Mouse (Mus musculus): ENCODE data around the gene Szt2. TPM values are rescaled to one million over a fixed set of nuclear protein-coding genes. Genes with fewer than 3 reads are reported as not detected.

Szt2 gene
- polyA plus RNA-seq (2012; rRNA removed) = 18.1 and 20.6 TPM in 2 replicates

GRCm38 (mm10) chr4:118409142-118409900, at the start of gene Szt2, which contains the start of gene Med8:
Gene Szt2, minus strand, starts transcription at chr4:118409273.
Gene Med8, plus strand, starts transcription at chr4:118409337.
- DNase-seq (ENCODE audit: low read depth) = no peak

GRCm38 (mm10) chr4:118457345-118457975, 48.4 kb upstream of the Szt2 start, which contains the start of gene Mpl:
Gene Mpl, minus strand, starts transcription at chr4:118457513.
- no peak for DNase-seq (ENCODE audit: low read depth)

- DNase-seq (ENCODE audit: low read depth) = no peak
Observed at GRCm38 (mm10) chr4:118446415-118447153, 37.5 kb upstream of the Szt2 start.

GRCm38 (mm10) chr4:118445781-118446414, 36.8 kb upstream of the Szt2 start:
- DNase-seq (ENCODE audit: low read depth) = no peak

- DNase-seq (ENCODE audit: low read depth) = no peak
Observed at GRCm38 (mm10) chr4:118445088-118445487, 36.0 kb upstream of the Szt2 start.

- no peak for DNase-seq (ENCODE audit: low read depth)
Observed at GRCm38 (mm10) chr4:118437829-118438253, 28.8 kb upstream of the Szt2 start.

GRCm38 (mm10) chr4:118436820-118437603, 27.9 kb upstream of the Szt2 start, which contains the start of gene Cdc20:
Gene Cdc20, minus strand, starts transcription at chr4:118437352.
- DNase-seq (ENCODE audit: low read depth) = no peak

GRCm38 (mm10) chr4:118432332-118432731, 23.3 kb upstream of the Szt2 start:
- DNase-seq (ENCODE audit: low read depth) = no peak

- DNase-seq (ENCODE audit: low read depth) = no peak
Observed at GRCm38 (mm10) chr4:118429215-118429895, 20.3 kb upstream of the Szt2 start.

GRCm38 (mm10) chr4:118428531-118429214, 19.6 kb upstream of the Szt2 start:
- no peak for DNase-seq (ENCODE audit: low read depth)

GRCm38 (mm10) chr4:118427768-118428451, 18.8 kb upstream of the Szt2 start, which contains the start of gene Elovl1:
Gene Elovl1, plus strand, starts transcription at chr4:118428093.
- DNase-seq (ENCODE audit: low read depth) = no peak

GRCm38 (mm10) chr4:118427415-118427767, 18.3 kb upstream of the Szt2 start:
- DNase-seq (ENCODE audit: low read depth) = no peak

GRCm38 (mm10) chr4:118425374-118425773, 16.3 kb upstream of the Szt2 start:
- DNase-seq (ENCODE audit: low read depth) = no peak

GRCm38 (mm10) chr4:118424541-118425160, 15.6 kb upstream of the Szt2 start:
- no peak for DNase-seq (ENCODE audit: low read depth)

GRCm38 (mm10) chr4:118421384-118421783, 12.3 kb upstream of the Szt2 start:
- no peak for DNase-seq (ENCODE audit: low read depth)

- DNase-seq (ENCODE audit: low read depth) = no peak
Observed at GRCm38 (mm10) chr4:118417112-118417797, 8.2 kb upstream of the Szt2 start.

GRCm38 (mm10) chr4:118416329-118416728, 7.3 kb upstream of the Szt2 start:
- no peak for DNase-seq (ENCODE audit: low read depth)

GRCm38 (mm10) chr4:118415779-118416178, 6.7 kb upstream of the Szt2 start:
- no peak for DNase-seq (ENCODE audit: low read depth)

All from gonadal fat pad, adult 2 months (tissue).